Mouse (Mus musculus) ovary, postnatal 14 days (tissue): ENCODE results near the gene Mindy4.
"Not testable (repeated sequence)": the region's sequence is repeated elsewhere in the genome, so short reads cannot be mapped to it uniquely, and the experiment has no call there.

Experiments
- DNase-seq: peaks from one replicate; pipeline ENCODE4 v3.0.0; 2022; ENCODE audit warnings: low spot score

The Mindy4 gene

GRCm38 (mm10) chr6:55202913-55203910 is at the start of gene Mindy4:
TSS of gene Mindy4 (plus strand) at chr6:55203383.
- DNase-seq, result peak; percentile 85

- DNase-seq, result no peak
Observed at GRCm38 (mm10) chr6:55159256-55159655, 43.9 kb upstream of the Mindy4 start.

- no peak for DNase-seq
Observed at GRCm38 (mm10) chr6:55161311-55161761, 41.8 kb upstream of the Mindy4 start.

GRCm38 (mm10) chr6:55163046-55163584 is 40.1 kb upstream of the Mindy4 start:
- no peak for DNase-seq

- DNase-seq, result peak; percentile 73
Observed at GRCm38 (mm10) chr6:55166777-55167463, 36.3 kb upstream of the Mindy4 start.

GRCm38 (mm10) chr6:55169818-55170217 is 33.4 kb upstream of the Mindy4 start:
- no peak for DNase-seq

- no peak for DNase-seq
Observed at GRCm38 (mm10) chr6:55171638-55172037, 31.5 kb upstream of the Mindy4 start.

- DNase-seq, result no peak
Observed at GRCm38 (mm10) chr6:55173171-55173570, 30.0 kb upstream of the Mindy4 start.

GRCm38 (mm10) chr6:55173941-55174349 is 29.2 kb upstream of the Mindy4 start:
- no peak for DNase-seq

GRCm38 (mm10) chr6:55174741-55175181 is 28.4 kb upstream of the Mindy4 start, which contains the start of gene Inmt:
TSS of gene Inmt (minus strand) at chr6:55175043.
- no peak for DNase-seq

- no peak for DNase-seq
Observed at GRCm38 (mm10) chr6:55175456-55175855, 27.7 kb upstream of the Mindy4 start.

GRCm38 (mm10) chr6:55175892-55176291 is 27.3 kb upstream of the Mindy4 start:
- no peak for DNase-seq

- DNase-seq, result no peak
Observed at GRCm38 (mm10) chr6:55177060-55177732, 26.0 kb upstream of the Mindy4 start.

- DNase-seq, result no peak
Observed at GRCm38 (mm10) chr6:55179560-55179959, 23.6 kb upstream of the Mindy4 start.

GRCm38 (mm10) chr6:55182655-55183430 is 20.3 kb upstream of the Mindy4 start:
- no peak for DNase-seq

GRCm38 (mm10) chr6:55187827-55188226 is 15.4 kb upstream of the Mindy4 start:
- not testable (repeated sequence) for DNase-seq

GRCm38 (mm10) chr6:55189406-55189805 is 13.8 kb upstream of the Mindy4 start:
- DNase-seq, result no peak

GRCm38 (mm10) chr6:55191537-55191936 is 11.6 kb upstream of the Mindy4 start:
- no peak for DNase-seq

- DNase-seq, result no peak
Observed at GRCm38 (mm10) chr6:55193171-55193570, 10.0 kb upstream of the Mindy4 start.

GRCm38 (mm10) chr6:55199047-55199446 is 4.1 kb upstream of the Mindy4 start:
- no peak for DNase-seq

- no peak for DNase-seq
Observed at GRCm38 (mm10) chr6:55203931-55204330, 748 bp downstream of the Mindy4 start.
